Mouse (Mus musculus): ENCODE data around the gene Gm43552. TPM values are rescaled to one million over a fixed set of nuclear protein-coding genes. Genes with fewer than 3 reads are reported as not detected.

Gm43552 gene
- polyA plus RNA-seq, 1 experiment from 2014 or later = not detected

DNA sequence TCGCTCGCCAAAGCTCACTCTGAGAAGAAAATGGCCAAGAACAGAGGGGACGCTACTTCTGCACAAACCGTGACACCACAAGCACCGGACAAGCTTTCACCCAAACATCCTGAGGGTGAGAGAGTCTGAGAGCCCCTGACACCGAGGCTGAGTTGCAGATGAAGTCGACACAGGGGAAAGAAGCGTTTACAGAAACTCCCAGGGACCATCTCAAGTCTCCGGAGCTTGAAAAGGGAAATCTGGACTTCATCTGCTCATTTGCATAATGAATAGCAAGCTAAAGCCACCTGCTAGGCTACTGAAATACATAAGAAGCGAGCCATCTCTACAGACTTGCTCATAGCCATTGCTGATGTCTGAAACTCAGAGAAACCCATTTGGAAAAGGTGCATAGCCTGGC is 73.5 kb downstream of the Gm43552 start:
- no peak for ATAC-seq (ENCODE audit: low FRiP score, low TSS enrichment)
- peaks cover 38% of the 10 kb centered on the region; the same call in 1 of the 2 replicates for H3K36me3 ChIP-seq (ENCODE audit: control insufficient read depth, insufficient read depth, low read length)
- H3K4me1 ChIP-seq (ENCODE audit: control insufficient read depth, insufficient read depth, low read length) = peaks cover 7% of the 10 kb centered on the region; the same call in 1 of the 2 replicates
- H3K9ac ChIP-seq (ENCODE audit: low read depth, low read length) = no peak overlapping the region
- no peak overlapping the region for H3K4me3 ChIP-seq (ENCODE audit: low read length)
- H3K4me2 ChIP-seq (replicated peaks; ENCODE audit: low read depth, low read length) = no peak overlapping the region
- H3K27ac ChIP-seq (ENCODE audit: low read depth, low read length) = no peak overlapping the region
- no peaks in the 10 kb centered on the region for H3K27me3 ChIP-seq (ENCODE audit: control insufficient read depth, insufficient read depth, low read length)
- 84% methylated on average over 10 of the region's 10 CpGs for WGBS
- no peaks in the 10 kb centered on the region for H3K9me3 ChIP-seq (ENCODE audit: control insufficient read depth, low read length)

DNA sequence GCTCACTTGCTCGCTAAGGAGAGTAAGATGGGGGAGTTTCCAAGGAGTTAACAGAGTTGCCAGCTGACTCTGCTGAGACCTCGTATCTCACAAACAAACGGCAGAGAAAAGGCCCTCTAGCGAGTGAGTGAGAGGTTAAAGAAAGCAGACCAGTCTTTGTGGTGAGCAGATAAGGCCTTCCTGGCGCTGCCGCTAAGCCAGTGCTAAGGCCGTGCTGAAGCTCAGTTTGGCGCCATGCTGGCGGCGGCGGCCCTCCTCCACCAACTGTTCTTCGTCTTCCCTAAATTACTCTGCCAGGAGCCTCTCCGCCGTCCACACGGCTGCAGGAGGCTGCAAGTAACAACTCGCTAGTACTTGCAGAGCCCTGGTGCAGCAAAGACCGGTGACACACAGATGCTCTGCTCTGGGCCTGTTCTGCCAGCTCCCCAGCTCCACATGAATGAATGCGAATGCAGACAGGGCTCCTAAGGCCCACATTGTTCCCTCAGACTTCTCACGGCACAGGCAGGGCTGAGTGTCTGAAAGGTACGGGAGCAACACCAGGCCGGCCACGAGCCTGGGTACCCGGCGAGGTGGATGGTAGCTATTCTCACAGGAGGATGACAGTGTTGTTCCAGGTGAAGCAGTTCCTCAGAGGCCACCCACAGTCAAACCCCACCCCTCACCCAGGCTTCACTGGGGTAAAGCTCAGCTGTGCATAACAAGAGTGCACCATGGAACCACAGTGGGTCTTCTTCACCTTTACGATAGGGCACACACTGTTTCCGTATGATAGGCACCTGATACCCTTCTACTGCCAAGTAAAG is 76.8 kb downstream of the Gm43552 start:
- Histone ChIP-seq H3K4me2 (replicated peaks; ENCODE audit: low read depth, low read length) (peak overlapping the region; percentile 3), H3K36me3 (ENCODE audit: control insufficient read depth, insufficient read depth, low read length) (peaks cover 29% of the 10 kb centered on the region; the same call in 1 of the 2 replicates), H3K9me3 (ENCODE audit: control insufficient read depth, low read length) (no peaks in the 10 kb centered on the region), H3K4me1 (ENCODE audit: control insufficient read depth, insufficient read depth, low read length) (peaks cover 7% of the 10 kb centered on the region; the same call in 1 of the 2 replicates), H3K27ac (ENCODE audit: low read depth, low read length) (peak overlapping the region; percentile 86), H3K9ac (ENCODE audit: low read depth, low read length) (peak overlapping the region; percentile 52; the same call in 1 of the 2 replicates), H3K27me3 (ENCODE audit: control insufficient read depth, insufficient read depth, low read length) (no peaks in the 10 kb centered on the region), H3K4me3 (ENCODE audit: low read length) (no peak overlapping the region)
- 21% methylated on average over 26 of the region's 26 CpGs for WGBS
- ATAC-seq (ENCODE audit: low FRiP score, low TSS enrichment) = peak; percentile 76

DNA sequence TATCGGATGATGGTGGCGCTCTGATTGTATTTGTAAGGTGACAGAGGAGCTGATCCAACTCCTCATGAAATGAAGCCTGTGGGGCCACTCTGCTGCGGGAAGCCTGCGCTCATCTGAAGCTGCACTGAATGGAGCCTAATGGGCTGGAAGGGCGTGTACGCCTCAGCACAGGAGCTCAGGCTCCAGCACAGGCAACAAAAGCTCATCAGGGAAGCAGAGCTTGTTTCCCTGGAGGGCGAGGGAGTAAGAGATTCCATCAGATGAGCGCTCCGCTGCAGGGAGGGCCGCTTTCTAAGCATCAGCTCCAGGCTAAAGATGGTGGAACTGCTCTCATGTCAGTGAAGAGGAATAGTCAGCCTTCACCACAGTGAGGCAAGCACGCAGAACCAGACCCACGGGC is 84.6 kb downstream of the Gm43552 start:
- Histone ChIP-seq H3K9me3 (ENCODE audit: control insufficient read depth, low read length) (no peaks in the 10 kb centered on the region), H3K27ac (ENCODE audit: low read depth, low read length) (no peak overlapping the region), H3K4me3 (ENCODE audit: low read length) (no peak overlapping the region), H3K36me3 (ENCODE audit: control insufficient read depth, insufficient read depth, low read length) (peaks cover 43% of the 10 kb centered on the region), H3K4me1 (ENCODE audit: control insufficient read depth, insufficient read depth, low read length) (no peaks in the 10 kb centered on the region), H3K27me3 (ENCODE audit: control insufficient read depth, insufficient read depth, low read length) (no peaks in the 10 kb centered on the region), H3K9ac (ENCODE audit: low read depth, low read length) (no peak overlapping the region), H3K4me2 (replicated peaks; ENCODE audit: low read depth, low read length) (no peak overlapping the region)
- ATAC-seq (ENCODE audit: low FRiP score, low TSS enrichment) = no peak
- 63% methylated on average over 12 of the region's 12 CpGs for WGBS

DNA sequence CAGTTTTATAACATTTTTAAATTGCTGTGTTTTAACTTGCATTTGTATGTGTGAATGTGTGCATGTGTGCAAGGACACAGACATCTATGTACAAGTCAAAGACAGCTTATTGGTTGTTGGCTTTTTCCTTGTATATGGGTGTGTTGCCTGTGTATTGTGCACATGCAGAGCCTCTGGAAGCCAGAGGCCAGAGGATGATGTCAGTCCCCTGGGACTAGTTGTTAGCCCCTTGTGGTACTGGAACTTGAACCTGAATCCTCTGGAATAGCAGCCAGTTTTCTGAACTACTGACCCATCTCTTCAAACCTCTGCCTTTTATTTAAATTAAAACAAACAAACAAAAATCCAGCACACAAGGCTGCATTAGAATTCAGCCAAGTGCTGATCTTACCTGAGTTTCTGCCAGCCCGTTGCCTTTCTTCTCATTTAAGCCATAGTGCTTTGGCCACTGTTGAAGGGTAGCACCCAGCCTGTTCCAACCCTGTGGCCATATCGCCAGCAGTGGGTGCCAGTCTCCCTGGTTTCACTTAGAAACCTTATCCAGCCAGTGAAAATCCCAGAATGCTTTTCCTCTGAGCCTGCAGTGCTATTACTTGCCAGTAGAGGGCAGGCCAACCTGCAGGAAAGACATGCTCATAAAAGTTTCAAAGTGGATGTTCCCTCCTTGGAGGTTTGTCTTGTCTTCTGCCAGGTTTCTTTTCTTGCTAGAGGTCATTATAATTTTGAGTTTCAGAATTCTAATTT is 91.2 kb downstream of the Gm43552 start:
- H3K9ac ChIP-seq (ENCODE audit: low read depth, low read length) = no peak overlapping the region
- H3K27ac ChIP-seq (ENCODE audit: low read depth, low read length) = no peak overlapping the region
- H3K27me3 ChIP-seq (ENCODE audit: control insufficient read depth, insufficient read depth, low read length) = no peaks in the 10 kb centered on the region
- no peaks in the 10 kb centered on the region for H3K4me1 ChIP-seq (ENCODE audit: control insufficient read depth, insufficient read depth, low read length)
- 0 out of 2 replicates have a peak, but pooled peaks have one; percentile 66 for ATAC-seq (ENCODE audit: low FRiP score, low TSS enrichment)
- peaks cover 67% of the 10 kb centered on the region for H3K36me3 ChIP-seq (ENCODE audit: control insufficient read depth, insufficient read depth, low read length)
- WGBS = 35% methylated on average over 2 of the region's 2 CpGs
- no peak overlapping the region for H3K4me3 ChIP-seq (ENCODE audit: low read length)
- H3K9me3 ChIP-seq (ENCODE audit: control insufficient read depth, low read length) = no peaks in the 10 kb centered on the region
- H3K4me2 ChIP-seq (replicated peaks; ENCODE audit: low read depth, low read length) = no peak overlapping the region

DNA sequence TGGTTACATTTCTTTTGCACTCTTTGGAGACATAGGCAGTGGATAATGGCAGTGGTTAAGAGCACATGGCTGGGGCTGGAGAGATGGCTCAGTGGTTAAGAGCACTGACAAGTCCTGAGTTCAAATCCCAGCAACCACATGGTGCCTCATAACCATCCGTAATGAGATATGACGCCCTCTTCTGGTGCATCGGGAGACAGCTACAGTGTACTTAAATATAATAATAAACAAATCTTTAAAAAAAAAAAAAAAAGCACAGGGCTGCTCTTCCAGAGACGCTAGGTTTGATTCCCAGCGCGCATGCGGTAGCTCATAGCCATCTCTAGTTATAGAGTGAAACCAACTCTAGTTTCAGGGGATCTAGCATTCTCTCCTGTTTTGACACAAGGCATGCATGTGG is 98.2 kb downstream of the Gm43552 start:
- Histone ChIP-seq H3K4me3 (ENCODE audit: low read length) (no peak overlapping the region), H3K27me3 (ENCODE audit: control insufficient read depth, insufficient read depth, low read length) (no peaks in the 10 kb centered on the region), H3K27ac (ENCODE audit: low read depth, low read length) (no peak overlapping the region), H3K4me2 (replicated peaks; ENCODE audit: low read depth, low read length) (no peak overlapping the region), H3K4me1 (ENCODE audit: control insufficient read depth, insufficient read depth, low read length) (peaks cover 8% of the 10 kb centered on the region; the same call in 1 of the 2 replicates), H3K9me3 (ENCODE audit: control insufficient read depth, low read length) (no peaks in the 10 kb centered on the region), H3K36me3 (ENCODE audit: control insufficient read depth, insufficient read depth, low read length) (peaks cover 43% of the 10 kb centered on the region), H3K9ac (ENCODE audit: low read depth, low read length) (no peak overlapping the region)
- ATAC-seq (ENCODE audit: low FRiP score, low TSS enrichment) = no peak
- WGBS = 94% methylated on average over 7 of the region's 7 CpGs

DNA sequence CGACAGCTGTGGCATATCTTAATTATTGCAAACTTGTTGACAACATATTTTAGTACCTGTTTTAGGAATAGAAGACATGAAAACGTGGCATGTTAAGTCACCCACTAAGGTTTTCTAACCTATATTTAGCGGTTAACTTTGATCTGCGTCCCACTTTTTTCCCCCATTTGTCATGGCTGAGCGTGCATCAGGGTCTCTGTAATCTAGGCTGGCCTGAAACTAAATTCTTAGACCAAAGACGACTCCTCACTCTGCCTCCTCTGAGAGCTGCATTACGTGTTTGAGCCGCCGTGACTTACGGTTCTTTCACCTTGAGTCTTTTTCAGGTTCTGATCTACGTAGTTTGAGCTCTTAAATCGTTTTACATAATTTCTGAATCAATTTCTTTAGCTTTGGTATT is 100.9 kb downstream of the Gm43552 start:
- Histone ChIP-seq H3K4me3 (ENCODE audit: low read length) (peak overlapping the region; percentile 71), H3K36me3 (ENCODE audit: control insufficient read depth, insufficient read depth, low read length) (peaks cover 50% of the 10 kb centered on the region)
- ATAC-seq (ENCODE audit: low FRiP score, low TSS enrichment) = peak; percentile 45; the same call in 1 of the 2 replicates

DNA sequence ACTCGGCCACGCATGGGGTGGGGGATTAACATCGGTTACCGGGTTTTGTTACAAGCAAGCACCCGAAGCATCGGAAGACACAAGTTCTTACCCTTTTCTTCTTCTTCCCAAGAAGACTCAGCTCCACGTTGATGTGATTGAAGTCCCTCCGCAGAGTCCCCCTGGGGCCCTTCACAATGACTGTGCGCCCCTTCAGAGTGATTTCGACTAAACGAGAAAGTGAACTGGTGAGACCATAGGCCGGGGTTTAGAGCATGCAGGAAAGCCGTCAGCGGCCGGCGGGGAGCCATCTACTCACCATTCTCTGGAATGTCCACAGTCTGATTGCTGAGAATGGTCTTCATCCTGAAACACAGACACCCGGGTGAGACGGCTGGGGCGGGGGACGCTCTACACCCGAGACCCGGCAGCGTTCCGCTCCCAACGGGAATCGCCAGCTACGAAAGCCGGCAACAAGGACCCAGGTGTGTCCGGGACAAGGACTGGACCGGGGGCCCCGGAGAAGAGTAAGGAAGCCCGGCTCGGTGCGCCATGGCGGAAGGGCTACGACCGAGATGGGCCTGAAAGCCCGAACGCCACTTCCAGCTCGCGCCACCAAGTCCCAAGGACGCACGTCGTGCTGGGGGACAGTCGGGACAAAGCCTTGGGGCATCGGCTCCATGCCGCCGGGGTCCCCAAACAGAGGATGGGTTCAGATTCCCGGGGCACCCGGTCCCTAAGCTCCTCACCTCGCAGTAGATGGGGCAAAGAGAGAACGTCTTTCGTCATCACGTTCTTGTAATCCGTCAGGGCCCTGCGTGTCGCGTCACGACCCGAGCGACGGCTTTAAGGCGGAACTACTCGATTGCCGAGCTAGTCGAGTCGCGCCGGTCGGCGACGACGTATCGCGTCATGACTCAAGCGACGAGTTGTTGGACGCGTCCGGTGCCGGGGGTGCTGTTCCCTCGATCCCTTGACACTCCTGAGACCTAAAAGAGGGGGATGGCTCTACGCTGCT is 101.7 kb downstream of the Gm43552 start, which contains the start of the genes Rpl9 and Lias:
Rpl9 (minus strand) TSS at position 797 of the 997 bp plus-strand sequence.
Lias (plus strand) TSS at position 850 of the 997 bp plus-strand sequence.
- WGBS = under 1% methylated on average over 81 of the region's 83 CpGs
- H3K4me1 ChIP-seq (ENCODE audit: control insufficient read depth, insufficient read depth, low read length) = peaks cover 8% of the 10 kb centered on the region; the same call in 1 of the 2 replicates
- H3K4me2 ChIP-seq (replicated peaks; ENCODE audit: low read depth, low read length) = peak within 1 kb of the TSS; percentile 89
- peak within 1 kb of the TSS; percentile 71 for H3K4me3 ChIP-seq (ENCODE audit: low read length)
- H3K36me3 ChIP-seq (ENCODE audit: control insufficient read depth, insufficient read depth, low read length) = peaks cover 44% of the 10 kb centered on the region
- H3K27me3 ChIP-seq (ENCODE audit: control insufficient read depth, insufficient read depth, low read length) = no peaks in the 10 kb centered on the region
- no peaks in the 10 kb centered on the region for H3K9me3 ChIP-seq (ENCODE audit: control insufficient read depth, low read length)
- H3K27ac ChIP-seq (ENCODE audit: low read depth, low read length) = peak within 1 kb of the TSS; percentile 74
- ATAC-seq (ENCODE audit: low FRiP score, low TSS enrichment) = peak; percentile 97
- H3K9ac ChIP-seq (ENCODE audit: low read depth, low read length) = peak within 1 kb of the TSS; percentile 95

More for the DNA sequence above, 100.9 kb downstream of the Gm43552 start:
- Histone ChIP-seq H3K9ac (ENCODE audit: low read depth, low read length) (peak overlapping the region; percentile 60), H3K27me3 (ENCODE audit: control insufficient read depth, insufficient read depth, low read length) (no peaks in the 10 kb centered on the region), H3K4me2 (replicated peaks; ENCODE audit: low read depth, low read length) (peak overlapping the region; percentile 57), H3K27ac (ENCODE audit: low read depth, low read length) (0 out of 2 replicates have a peak overlapping the region, but pooled peaks have one; percentile 10), H3K9me3 (ENCODE audit: control insufficient read depth, low read length) (no peaks in the 10 kb centered on the region), H3K4me1 (ENCODE audit: control insufficient read depth, insufficient read depth, low read length) (peaks cover 8% of the 10 kb centered on the region; the same call in 1 of the 2 replicates)
- 2% methylated on average over 12 of the region's 12 CpGs for WGBS
